Mouse (Mus musculus) ES-Bruce4 (cell line): ENCODE measurements around the gene P2ry13.

Experiments used
- CTCF ChIP-seq: IDR thresholded peaks from one replicate; pipeline ENCODE4 v1.8.1; 2011; ENCODE audit warnings: low read depth, low read length
- EP300 ChIP-seq: IDR thresholded peaks from 2 replicates; pipeline ENCODE4 v1.6.1; 2011; ENCODE audit warnings: low read depth, low read length; ENCODE audit not compliant: insufficient read depth
- POLR2A ChIP-seq: IDR thresholded peaks from one replicate; pipeline ENCODE4 v1.8.1; 2011; ENCODE audit warnings: low read length; ENCODE audit not compliant: insufficient read depth

DNA sequence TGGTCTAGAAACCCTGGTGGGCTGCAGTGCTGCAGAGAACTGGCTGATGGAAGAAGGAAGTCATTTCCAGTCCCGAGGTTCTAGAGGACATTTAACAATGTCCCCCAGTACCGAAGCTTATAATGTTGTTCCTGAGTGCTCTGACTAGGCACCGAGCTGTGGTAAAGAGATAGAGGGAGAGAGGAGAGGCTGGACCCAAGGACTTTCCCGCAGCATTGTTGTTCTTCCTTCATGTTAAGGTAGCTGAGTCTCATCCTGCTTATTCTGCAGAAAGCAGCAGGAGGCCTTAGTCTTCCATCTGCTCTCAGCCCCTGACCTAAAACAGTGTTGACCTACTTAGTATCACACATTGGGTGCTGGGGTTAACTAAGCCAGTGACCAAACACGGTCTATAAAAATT, 33.8 kb downstream of the P2ry13 start:
- TF ChIP-seq EP300 (no peak), CTCF (no peak), POLR2A (no peak)
